Mouse (Mus musculus) brown adipose tissue, adult 24 weeks (tissue): ENCODE results near the gene Pank3. TPM values are rescaled to one million over a fixed set of nuclear protein-coding genes. Genes with fewer than 3 reads are reported as not detected.

Source experiments
- polyA plus RNA-seq: library from polyadenylated mRNA; stranded (reverse); fragments of >200 nt; gene quantifications from 2 replicates; pipeline ENCODE4 v1.2.4, GENCODE M21; 2012; ENCODE audit not compliant: missing spikeins, insufficient read depth, insufficient read length

Gene Pank3
- polyA plus RNA-seq, 1 experiment: 86.7 TPM

Other genes with a start within 250 kb of the Pank3 start
- not detected in 2 replicates for gene Fbll1, start 29.4 kb downstream of the Pank3 start, polyA plus RNA-seq
- gene Rars, start 65.0 kb downstream of the Pank3 start, polyA plus RNA-seq: 22.4 and 28.2 TPM in 2 replicates
- gene Wwc1, start 211.0 kb downstream of the Pank3 start, polyA plus RNA-seq: not detected in 2 replicates